Mouse (Mus musculus) CD4-positive helper T cell, adult 2 months (primary cell): ENCODE data around the gene Arhgap35.
A peak's percentile ranks its signal among the peaks of the same experiment; 100 is the strongest.

Experiments used
- DNase-seq: peaks from one replicate; pipeline ENCODE4 v3.0.0-alpha.2; 2012; ENCODE audit warnings: low read depth, missing footprints, low spot score

The Arhgap35 gene

DNA sequence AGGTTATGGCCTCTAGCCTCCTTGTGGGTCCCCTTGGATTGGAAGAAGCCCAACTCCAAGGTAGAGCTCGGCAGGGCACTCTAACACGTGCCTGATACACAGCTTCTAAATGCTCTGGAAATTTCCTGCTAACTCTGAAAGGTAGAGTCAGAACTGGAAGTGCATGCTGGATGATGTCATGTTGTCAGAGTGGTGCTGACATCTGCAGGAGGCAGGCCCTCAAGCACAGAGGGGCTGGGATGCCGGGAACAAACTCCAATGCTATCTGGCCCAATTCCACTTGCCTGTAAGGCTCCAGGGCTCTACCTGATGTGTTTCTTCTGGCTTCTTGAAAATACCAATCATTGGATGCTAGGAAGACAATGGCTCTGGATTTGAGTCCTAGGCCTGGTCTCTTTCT lies 89.3 kb downstream of the Arhgap35 start:
- no peak for DNase-seq

DNA sequence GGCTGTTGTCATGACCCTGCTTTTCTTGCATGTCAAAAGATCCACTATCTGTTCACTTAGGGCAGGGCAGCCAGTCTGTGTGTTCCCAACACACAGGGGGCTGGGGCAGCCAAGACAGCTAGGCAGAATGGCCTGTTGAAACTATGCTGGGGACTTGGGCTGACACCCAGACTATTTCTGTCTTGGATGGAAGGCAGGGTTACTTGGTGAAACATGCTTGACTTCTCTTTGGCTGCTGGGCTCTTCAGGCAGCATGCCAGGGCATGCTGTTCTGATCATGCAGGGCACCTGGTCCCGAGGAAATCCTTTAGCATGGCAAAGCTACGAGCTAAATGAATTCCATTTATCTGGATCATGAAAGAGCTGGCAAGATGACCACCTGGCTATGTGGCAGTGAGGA lies 90.5 kb downstream of the Arhgap35 start:
- no peak for DNase-seq

DNA sequence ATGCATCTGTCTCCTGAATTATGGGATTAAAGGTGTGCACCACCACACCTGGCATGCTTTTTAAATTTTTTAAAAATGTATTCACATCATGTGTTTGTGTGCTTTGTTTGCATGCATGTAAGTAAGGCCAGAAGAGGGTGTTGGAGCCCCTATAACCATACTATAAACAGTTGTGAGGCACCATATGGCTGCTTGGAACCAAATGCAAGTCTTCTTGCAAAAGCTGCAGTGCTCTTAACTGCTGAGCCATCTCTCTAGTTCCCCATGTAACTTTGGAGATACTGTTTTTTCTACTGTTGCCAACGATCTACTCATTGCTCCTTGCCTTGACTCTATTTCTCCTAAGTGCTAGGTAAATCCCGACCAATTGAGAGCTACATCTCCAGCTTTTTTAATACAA lies 95.5 kb downstream of the Arhgap35 start:
- no peak for DNase-seq

DNA sequence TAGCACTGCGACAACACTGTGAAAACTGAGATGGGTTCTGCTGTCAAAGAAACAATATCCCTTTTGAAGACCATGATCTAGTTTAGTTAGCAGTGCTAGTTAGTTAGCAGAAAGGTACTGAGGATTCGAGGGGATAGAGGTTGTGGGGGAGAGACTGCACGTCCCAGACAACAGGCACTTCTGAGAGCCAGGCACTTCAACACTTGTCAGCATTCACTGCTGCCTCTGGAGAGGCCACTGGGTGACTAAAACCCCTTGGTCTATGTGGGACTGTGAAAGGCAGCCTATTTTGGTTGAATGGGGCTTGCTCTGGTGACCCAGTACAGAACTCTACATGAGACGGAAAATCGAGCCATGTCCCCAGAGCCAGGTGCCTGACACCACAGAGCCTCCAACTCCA lies 97.6 kb downstream of the Arhgap35 start:
- DNase-seq = no peak

DNA sequence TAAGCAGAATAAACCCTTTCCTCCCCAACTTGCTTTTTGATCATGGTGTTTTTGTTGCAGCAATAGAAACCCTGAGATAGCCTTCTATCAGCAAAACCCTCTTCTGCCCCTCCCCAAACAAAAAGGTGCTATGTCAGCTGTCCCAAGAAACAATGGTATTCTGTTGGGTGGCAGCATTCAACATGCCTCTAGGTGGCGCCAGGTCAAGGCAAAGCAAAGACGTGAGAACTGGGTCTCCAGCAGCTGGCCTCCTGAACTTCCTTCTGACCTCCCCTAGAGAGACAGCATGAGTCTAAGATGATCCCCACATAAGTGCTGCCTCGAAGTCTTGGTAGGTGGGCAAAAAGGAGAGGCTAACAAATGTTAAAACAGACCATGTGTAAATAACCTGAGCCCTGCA lies 107.5 kb downstream of the Arhgap35 start:
- DNase-seq = peak; percentile 54

DNA sequence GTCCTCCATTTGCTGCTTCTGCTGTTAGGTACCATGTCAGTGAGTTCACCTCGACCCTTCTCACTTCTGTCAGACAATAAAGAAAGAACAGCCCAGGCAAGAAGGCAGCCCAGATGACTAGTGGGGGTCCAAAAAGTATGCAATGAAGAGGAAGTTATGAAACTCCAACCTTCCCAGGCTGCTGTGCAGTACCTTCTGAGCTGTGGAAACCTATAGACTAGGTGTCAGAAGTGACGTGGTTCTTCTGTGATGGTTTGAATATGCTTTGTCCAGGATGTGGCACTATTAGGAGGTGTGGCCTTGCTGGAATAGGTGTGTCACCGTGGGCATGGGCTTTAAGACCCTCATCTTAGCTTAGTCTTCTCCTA lies 109.6 kb downstream of the Arhgap35 start:
- DNase-seq = no peak

DNA sequence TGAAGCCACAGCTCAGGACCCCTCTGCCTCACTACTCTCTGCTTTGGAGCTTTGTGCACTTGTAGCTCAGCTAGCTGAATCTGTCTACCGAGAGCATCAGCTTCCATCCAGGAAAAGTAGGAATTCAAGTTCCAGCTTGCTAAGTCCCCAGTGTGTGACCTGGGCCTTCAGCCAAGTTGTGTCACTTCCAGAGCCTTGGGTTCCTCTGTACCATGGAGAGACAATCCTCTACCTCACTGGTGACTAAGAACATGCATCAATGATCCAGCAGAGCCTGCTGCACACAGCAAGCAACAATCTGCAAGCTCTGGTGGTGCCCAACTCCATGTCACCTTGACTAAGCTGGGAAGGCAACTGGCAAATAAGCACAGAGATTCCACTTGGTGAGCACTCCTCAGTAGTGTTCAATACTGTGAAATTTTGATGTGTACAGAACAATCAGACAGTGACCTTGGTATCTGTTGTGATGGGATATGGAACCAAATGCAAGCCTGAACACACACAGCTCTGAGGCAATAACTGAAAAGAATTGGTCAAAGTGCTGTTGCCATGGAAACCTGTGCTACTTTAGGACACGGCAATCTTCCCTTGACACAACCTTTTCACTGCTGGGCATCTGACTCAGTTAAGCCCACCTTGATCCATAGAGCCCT lies 110.1 kb downstream of the Arhgap35 start:
- no peak for DNase-seq

DNA sequence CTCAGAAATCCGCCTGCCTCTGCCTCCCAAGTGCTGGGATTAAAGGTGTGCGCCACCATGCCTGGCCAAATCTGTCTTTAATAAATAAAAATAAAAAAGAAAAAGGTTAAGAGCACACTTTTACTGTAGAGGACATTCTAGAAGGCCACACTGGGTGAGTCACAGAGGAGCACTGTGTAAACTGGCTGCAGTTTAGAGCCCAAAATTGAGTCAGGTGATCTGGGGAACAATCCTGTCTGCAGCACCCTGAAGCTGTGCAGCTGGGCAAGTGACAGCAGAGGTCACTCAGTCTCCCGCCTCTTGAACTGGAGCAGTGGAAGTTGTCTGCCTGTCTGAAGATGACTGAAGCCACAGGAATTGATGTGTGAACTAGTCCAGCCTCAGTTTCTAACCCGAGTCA lies 113.2 kb downstream of the Arhgap35 start:
- no peak for DNase-seq

DNA sequence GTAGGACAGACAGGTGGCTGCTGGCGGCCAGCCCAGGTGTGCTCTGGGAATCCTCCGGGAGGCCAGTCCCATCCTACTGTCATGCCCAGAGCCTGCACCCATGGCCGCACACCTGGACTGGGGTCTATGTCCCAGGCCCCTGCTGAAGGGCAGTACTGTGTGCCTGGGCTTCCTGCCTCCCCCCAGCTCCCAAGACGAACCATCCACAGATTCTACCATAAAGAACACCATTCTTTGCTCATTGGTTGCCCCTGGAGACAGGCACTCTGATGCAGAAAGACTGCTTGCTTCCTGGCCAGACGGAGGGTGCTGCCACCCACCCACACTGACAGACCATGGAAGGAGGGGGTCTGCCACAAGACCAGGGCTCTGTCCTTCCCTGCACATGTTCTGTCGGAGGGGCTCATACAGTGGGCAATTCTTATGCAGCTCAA lies 115.1 kb downstream of the Arhgap35 start:
- no peak for DNase-seq

DNA sequence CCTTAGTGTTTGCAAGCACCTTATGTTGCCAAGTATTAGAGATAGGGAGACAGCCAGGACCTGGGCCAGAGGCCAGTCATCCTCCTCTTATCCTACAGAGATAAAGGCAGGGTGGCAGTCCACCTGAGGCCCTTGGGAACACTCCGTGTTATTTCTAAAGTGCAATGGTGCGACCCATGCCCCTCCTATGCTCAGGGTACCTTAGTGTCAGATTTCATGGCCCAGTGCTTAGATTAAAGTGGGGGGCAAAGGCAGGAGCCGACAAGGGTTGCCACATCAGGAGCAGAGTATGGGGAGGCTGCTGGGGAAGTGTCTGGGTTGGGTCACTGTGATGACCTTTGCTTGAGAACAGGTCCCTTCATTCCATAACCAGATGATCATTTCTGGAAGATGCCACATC lies 118.5 kb downstream of the Arhgap35 start:
- DNase-seq = no peak

DNA sequence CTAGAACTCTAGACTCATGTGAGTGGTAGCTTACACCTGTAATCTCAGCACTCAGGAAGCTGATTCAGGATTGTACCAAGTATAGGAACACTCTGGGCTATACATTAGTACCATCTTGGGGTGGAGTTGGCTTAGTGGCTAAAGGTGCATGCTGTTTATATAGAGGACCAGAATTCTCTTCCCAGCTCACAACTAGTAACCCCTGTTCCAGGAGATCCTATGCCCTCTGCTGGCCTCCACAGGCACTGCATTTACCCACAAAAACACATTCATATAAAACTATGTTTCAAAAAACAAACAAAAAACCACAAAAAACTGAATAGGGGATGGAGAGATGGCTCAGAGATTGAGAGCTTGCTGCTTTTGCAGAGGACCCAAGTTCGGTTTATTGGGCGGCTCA lies 121.4 kb downstream of the Arhgap35 start:
- DNase-seq = peak; percentile 37

DNA sequence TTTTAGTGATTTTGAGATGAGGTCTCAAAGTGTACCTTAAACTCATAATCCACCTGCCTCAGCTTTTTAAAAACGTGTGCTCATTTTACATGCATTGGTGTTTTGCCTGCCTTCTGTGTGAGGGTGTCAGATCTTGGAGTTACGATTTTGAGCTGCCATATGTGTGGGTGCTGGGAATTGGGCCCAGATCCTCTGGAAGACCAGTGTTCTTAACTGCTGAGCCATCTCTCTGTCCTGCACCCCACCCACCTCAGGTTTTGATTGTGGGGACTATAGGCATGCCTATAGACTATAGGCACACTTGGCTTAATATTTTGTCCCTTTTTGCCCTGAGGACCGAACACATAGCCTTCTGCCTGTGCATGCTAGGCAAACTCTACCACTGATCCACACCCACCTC lies 122.6 kb downstream of the Arhgap35 start:
- DNase-seq = no peak

DNA sequence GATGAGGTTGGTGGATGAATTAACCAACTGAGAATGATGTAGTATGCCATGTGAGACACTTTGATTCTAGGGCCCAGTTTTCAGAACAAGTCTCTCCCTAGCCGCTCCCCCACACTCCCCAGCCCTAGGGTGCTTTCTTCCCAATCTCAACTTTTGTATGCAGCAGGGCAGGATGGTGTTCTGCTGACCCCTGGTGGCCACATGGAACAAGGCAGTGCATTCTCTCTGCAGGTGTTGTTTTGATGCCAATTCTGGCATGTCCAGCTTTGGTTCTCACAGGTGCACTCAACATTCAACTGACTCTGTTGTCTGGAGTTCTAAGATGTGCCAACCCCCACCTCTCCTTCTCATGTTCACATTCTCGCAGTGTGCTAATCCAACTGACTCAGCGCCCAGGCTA lies 123.0 kb downstream of the Arhgap35 start:
- peak; percentile 67 for DNase-seq

DNA sequence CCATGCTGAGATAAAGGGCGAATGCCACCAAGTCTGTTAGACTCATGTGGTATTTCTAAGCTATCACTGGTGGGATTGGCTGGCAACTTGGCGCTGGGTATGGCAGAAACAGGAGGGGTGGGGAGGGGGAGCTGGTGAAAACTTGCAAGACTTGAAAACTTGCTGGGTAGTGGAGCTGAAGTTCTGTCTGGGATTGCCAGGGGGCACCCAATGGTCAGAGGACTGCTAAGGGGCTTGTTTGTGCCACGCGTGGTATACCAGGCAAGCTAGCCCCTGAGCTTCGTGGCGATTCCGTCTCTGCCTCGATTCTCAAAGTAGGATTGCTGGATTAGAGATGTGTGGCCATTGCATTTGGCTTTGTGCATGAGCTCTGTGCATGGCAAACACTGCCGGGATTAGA lies 124.8 kb downstream of the Arhgap35 start:
- DNase-seq = no peak

DNA sequence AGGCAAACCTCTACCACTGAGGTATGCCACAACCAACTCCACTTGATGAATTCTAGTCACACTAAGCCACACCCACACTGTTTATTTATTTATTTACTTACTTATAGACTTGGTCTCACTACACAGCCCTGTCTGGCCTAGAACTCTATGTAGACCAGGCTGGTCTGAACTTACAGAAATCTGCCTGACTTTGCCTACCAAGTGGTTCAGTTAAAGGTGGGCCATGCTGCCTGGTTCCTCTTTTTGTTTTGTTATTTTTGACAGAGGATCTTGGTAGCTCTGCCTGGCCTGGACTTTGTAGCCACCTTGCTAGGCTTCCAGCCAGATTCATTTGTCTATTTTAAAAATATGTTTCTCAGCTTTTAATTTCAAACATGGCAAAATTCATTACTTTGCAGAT lies 126.0 kb downstream of the Arhgap35 start:
- no peak for DNase-seq

DNA sequence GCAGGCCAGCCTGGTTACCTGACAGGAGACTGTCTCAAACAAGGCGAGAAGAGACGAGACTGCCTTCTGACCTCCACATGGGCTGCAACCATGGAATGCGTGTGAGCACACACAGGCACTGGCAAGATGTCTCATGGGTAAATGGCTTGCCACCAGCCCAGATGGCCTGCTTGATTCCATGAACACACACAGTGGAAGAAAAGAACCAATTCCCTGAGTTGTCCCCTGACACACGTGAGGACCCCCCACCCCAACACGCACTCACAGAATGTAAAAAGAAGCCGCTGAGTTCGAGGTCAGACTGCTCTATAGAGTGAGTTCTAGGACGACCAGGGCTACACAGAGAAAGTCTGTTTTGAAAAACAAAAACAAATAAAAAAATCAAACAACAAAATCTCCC lies 137.2 kb downstream of the Arhgap35 start, which contains the start of gene Npas1:
Gene Npas1 (minus strand): TSS at position 101 of the 400 bp plus-strand sequence.
- no peak for DNase-seq

DNA sequence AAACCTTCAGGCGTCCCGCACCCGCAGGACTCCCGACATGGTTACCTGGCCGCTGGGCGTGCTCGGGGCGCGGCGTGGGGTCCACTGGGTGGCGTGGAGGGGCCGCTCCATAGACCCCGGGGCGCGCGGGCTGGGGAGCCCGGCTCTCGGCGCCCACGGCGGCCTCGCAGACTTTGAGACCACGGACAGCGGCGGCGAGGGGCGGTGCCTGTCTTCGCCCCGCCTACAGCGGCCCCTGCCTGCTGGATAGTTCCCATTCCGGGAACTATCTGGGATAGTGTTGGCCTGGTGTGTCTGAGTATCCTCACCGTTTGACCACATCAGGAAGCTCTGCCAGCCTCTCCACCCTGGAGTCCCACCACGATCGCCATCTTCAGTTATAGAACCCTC lies 138.2 kb downstream of the Arhgap35 start:
- DNase-seq = no peak

DNA sequence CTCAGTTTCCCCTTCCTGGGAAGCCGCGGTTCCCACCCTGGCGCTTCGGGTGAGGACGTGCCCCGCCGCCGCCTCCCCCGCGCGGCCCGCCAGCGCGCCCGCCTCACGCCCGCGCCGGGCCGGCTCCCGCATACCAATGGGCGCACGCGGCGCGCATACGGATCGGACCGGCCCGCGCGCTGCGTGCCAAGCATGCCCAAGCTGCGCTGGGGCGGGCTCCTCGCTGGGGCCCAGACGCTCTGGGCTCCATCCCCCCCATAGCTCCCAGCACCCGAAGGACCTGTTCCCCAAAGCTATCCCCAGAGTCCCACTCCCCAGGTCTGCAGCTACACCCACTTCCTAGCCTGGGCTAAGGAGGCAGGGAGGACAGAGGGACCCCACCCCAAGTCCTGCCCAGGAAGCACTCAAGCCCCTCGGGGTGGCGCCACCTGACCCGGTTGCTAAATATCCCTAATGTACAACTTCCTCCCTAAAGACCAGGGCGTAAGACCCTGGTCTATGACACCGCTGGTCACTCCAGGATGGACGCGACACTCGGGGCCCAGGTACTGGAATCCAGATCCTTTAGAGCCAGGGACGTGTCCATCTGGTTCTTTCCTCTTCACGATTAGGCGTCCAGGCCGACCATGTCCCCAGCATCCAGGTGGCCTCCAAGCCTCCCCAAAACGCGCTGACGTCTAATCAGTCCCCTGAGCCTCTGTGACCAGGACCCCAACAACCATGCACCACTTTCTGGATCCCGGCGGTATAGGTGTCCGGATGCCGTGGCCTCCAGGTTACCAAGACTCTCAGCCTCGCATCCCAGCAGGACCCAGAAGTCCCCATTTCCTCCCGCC lies 138.8 kb downstream of the Arhgap35 start:
- DNase-seq = no peak

DNA sequence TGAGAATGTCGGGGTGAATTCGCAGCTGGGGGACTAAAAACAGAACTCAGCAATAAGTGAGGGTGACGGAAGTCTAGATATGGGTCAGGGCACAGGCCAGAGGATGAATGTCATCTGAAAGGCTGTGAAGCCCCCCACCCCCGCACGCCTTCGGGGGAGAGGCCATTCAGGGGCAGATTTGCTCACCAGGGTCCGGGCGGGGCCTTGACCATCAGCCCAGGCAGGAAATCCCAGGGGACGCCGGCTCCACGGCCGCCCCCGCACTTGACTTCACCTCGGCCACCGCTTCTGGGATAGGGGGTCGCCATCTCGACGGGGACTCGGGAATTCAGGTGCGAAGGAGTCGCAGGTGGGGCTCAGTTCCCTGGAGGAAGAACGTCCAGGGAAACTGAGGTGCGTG lies 139.5 kb downstream of the Arhgap35 start:
- DNase-seq = no peak

DNA sequence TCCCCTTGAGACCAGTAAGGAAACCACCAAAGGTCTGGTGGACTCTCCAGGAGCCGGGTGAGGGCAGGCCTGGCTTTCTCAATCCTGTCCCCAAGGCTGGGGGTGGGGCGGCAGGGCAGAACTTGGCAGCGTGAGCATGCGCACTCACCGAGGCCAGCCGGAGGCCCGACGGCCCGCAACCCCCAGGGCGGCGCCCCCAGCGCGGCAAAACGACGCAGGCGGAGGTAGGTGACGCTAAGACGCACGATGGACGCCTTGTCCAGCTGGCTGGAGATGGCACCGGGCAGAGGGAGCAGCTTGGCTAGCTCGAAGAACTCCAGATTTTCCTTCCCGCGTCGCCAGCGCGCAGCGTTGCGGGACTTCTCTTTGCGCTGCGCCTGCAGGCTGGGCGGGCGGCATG lies 140.3 kb downstream of the Arhgap35 start:
- DNase-seq = no peak

DNA sequence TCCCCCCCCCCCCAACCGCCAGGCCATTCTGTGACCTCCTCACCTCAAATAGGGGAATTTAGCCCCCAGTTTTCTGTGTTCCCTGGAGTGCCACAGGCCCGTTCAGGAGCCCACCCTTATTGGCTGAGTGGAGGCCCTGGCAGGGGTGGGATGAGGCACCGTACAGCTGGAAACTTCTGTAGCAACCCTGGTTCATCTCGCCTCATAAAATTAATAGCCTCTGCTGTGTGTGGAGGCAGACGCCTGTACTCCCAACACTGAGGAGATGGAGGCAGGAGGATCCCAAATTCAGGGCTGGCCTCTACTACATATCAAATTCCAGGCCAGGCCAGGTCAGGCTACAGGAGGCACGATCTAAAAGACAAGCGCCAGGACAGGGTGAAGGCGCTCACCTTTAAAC lies 140.9 kb downstream of the Arhgap35 start:
- DNase-seq = no peak

DNA sequence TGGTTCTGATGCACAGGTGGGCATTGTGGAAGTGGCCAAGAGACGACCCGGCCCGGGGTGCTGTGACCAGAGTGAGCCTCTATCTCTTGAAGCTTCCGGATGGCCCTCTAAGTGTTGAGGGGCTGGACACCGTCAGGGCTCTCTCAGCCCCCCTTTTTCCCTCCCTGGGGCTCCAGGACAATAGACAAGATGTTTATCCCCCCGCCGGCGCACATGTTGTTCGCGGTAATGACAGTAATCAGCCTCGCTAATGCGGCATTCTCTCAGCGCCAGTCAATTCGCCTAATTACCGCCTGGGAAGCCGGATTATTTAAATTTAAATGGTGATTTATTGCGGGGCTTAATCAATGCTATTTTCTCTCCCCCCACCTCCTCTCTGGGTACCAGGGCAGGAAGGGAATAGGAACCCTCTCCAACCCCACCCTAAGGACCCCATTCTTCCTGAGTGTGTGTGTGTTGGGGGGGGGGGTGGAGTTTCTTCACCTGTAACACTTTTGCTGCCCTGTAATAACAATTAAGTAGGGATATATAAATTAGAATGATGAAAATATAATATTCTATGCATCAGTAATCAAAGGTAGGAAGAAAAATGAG lies 142.6 kb downstream of the Arhgap35 start:
- no peak for DNase-seq

DNA sequence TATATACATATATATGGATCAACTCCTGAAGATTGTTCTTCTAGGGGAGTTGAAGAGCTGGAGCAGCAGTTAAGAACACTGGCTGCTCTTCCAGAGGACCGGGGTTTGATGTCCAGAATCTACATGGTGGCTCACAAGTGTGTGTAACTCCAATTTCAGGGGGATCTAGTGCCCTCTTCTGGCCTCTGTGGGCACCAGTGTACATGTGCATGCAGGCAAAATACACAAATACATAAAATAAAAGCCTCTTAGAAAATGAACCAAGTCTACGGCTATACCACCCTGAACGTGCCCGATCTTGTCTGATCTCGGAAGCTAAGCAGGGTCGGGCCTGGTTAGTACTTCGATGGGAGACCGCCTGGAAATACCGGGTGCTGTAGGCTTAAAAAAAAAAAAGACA lies 143.2 kb downstream of the Arhgap35 start:
- no peak for DNase-seq
